Mouse (Mus musculus): ENCODE measurements around the gene Ddias. TPM values are rescaled to one million over a fixed set of nuclear protein-coding genes. Genes with fewer than 3 reads are reported as not detected.

Ddias gene
- polyA plus RNA-seq, 1 experiment from 2014 or later: 6.1 TPM

- WGBS: 86% methylated on average over 3 of the region's 3 CpGs
- Histone ChIP-seq H3K27ac (replicated peaks; ENCODE audit: low read depth, low read length) (no peak overlapping the region), H3K36me3 (ENCODE audit: control insufficient read depth, insufficient read depth, low read length) (peaks cover 5% of the 10 kb centered on the region), H3K9me3 (ENCODE audit: control insufficient read depth, low read length) (no peaks in the 10 kb centered on the region), H3K9ac (replicated peaks; ENCODE audit: low read length) (no peak overlapping the region), H3K4me3 (replicated peaks; ENCODE audit: low read depth, low read length) (no peak overlapping the region), H3K4me2 (ENCODE audit: low read length) (no peak overlapping the region), H3K4me1 (ENCODE audit: control insufficient read depth, insufficient read depth, low read length) (no peaks in the 10 kb centered on the region), H3K27me3 (ENCODE audit: control insufficient read depth, insufficient read depth, low read length) (no peaks in the 10 kb centered on the region)
- DNase-seq (no peak), ATAC-seq (ENCODE audit: low FRiP score, low TSS enrichment) (no peak)
Observed at GRCm38 (mm10) chr7:92836447-92836846, 37.6 kb downstream of the Ddias start.

DNA sequence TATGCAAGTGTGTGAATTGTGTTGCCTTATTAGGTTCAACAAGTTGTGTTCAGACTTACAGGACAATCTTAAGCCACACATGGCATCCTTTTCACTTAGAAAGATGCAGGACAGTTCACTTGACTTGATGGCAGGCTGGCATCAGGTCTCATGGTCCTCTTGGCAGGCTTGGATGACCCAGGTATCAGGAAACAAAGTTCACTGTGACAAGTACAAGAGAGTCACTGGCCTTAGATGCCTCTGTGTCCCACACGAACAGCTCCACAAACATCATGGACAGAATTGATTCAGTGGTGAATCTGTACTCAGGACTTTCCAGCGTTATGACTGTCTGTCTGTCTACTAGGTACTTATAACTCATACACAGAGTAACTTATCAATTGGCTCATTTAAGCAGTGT lies 39.7 kb downstream of the Ddias start:
- no peak overlapping the region for H3K4me2 ChIP-seq (ENCODE audit: low read length)
- no peaks in the 10 kb centered on the region for H3K4me1 ChIP-seq (ENCODE audit: control insufficient read depth, insufficient read depth, low read length)
- DNase-seq (no peak), ATAC-seq (ENCODE audit: low FRiP score, low TSS enrichment) (no peak)
- H3K27me3 ChIP-seq (ENCODE audit: control insufficient read depth, insufficient read depth, low read length): no peaks in the 10 kb centered on the region
- no peaks in the 10 kb centered on the region for H3K9me3 ChIP-seq (ENCODE audit: control insufficient read depth, low read length)
- peaks cover 8% of the 10 kb centered on the region for H3K36me3 ChIP-seq (ENCODE audit: control insufficient read depth, insufficient read depth, low read length)
- H3K9ac ChIP-seq (replicated peaks; ENCODE audit: low read length): no peak overlapping the region
- H3K4me3 ChIP-seq (replicated peaks; ENCODE audit: low read depth, low read length): no peak overlapping the region
- H3K27ac ChIP-seq (replicated peaks; ENCODE audit: low read depth, low read length): no peak overlapping the region
- WGBS: 94% methylated on average over 2 of the region's 2 CpGs

GRCm38 (mm10) chr7:92832395-92832794 lies 41.7 kb downstream of the Ddias start:
- no peak overlapping the region for H3K27ac ChIP-seq (replicated peaks; ENCODE audit: low read depth, low read length)
- no peaks in the 10 kb centered on the region for H3K27me3 ChIP-seq (ENCODE audit: control insufficient read depth, insufficient read depth, low read length)
- H3K9ac ChIP-seq (replicated peaks; ENCODE audit: low read length): no peak overlapping the region
- H3K4me2 ChIP-seq (ENCODE audit: low read length): no peak overlapping the region
- no peak for DNase-seq
- H3K36me3 ChIP-seq (ENCODE audit: control insufficient read depth, insufficient read depth, low read length): peaks cover 8% of the 10 kb centered on the region
- H3K9me3 ChIP-seq (ENCODE audit: control insufficient read depth, low read length): no peaks in the 10 kb centered on the region
- no peak overlapping the region for H3K4me3 ChIP-seq (replicated peaks; ENCODE audit: low read depth, low read length)
- 94% methylated on average over 6 of the region's 6 CpGs for WGBS
- ATAC-seq (ENCODE audit: low FRiP score, low TSS enrichment): no peak
- H3K4me1 ChIP-seq (ENCODE audit: control insufficient read depth, insufficient read depth, low read length): no peaks in the 10 kb centered on the region

GRCm38 (mm10) chr7:92827981-92828380 lies 46.1 kb downstream of the Ddias start:
- Histone ChIP-seq H3K4me3 (replicated peaks; ENCODE audit: low read depth, low read length) (no peak overlapping the region), H3K27ac (replicated peaks; ENCODE audit: low read depth, low read length) (no peak overlapping the region), H3K9me3 (ENCODE audit: control insufficient read depth, low read length) (no peaks in the 10 kb centered on the region), H3K4me1 (ENCODE audit: control insufficient read depth, insufficient read depth, low read length) (no peaks in the 10 kb centered on the region), H3K36me3 (ENCODE audit: control insufficient read depth, insufficient read depth, low read length) (peaks cover 3% of the 10 kb centered on the region; the same call in 1 of the 2 replicates), H3K27me3 (ENCODE audit: control insufficient read depth, insufficient read depth, low read length) (no peaks in the 10 kb centered on the region), H3K4me2 (ENCODE audit: low read length) (no peak overlapping the region), H3K9ac (replicated peaks; ENCODE audit: low read length) (no peak overlapping the region)
- ATAC-seq (ENCODE audit: low FRiP score, low TSS enrichment) (no peak), DNase-seq (peak; percentile 35)
- WGBS: 47% methylated on average over 3 of the region's 3 CpGs

DNA sequence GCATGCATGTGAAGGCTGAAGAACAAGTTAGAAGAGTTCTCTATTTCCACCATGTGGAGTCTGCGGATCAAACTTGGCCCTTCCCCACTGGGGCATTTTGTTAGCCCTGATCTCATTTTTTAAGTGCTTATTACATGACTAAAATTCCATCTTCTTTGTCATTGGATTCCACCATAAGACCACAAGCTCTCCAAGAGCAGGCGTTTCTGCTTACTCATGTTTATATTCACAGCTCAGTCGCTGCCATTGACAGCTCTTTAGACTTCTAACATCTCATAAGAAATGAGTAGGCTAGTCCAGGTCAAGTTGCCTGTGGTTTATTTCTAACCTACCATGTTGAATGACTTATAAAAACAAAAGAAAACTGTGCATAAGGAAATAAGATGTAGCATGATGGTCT lies 47.8 kb downstream of the Ddias start:
- ATAC-seq (ENCODE audit: low FRiP score, low TSS enrichment): no peak
- H3K27ac ChIP-seq (replicated peaks; ENCODE audit: low read depth, low read length): no peak overlapping the region
- H3K4me1 ChIP-seq (ENCODE audit: control insufficient read depth, insufficient read depth, low read length): no peaks in the 10 kb centered on the region
- no peaks in the 10 kb centered on the region for H3K27me3 ChIP-seq (ENCODE audit: control insufficient read depth, insufficient read depth, low read length)
- no peak overlapping the region for H3K4me3 ChIP-seq (replicated peaks; ENCODE audit: low read depth, low read length)
- peaks cover 3% of the 10 kb centered on the region; the same call in 1 of the 2 replicates for H3K36me3 ChIP-seq (ENCODE audit: control insufficient read depth, insufficient read depth, low read length)
- no peak overlapping the region for H3K9ac ChIP-seq (replicated peaks; ENCODE audit: low read length)
- DNase-seq: no peak
- WGBS: 96% methylated on average over 3 of the region's 3 CpGs
- no peak overlapping the region for H3K4me2 ChIP-seq (ENCODE audit: low read length)
- no peaks in the 10 kb centered on the region for H3K9me3 ChIP-seq (ENCODE audit: control insufficient read depth, low read length)

DNA sequence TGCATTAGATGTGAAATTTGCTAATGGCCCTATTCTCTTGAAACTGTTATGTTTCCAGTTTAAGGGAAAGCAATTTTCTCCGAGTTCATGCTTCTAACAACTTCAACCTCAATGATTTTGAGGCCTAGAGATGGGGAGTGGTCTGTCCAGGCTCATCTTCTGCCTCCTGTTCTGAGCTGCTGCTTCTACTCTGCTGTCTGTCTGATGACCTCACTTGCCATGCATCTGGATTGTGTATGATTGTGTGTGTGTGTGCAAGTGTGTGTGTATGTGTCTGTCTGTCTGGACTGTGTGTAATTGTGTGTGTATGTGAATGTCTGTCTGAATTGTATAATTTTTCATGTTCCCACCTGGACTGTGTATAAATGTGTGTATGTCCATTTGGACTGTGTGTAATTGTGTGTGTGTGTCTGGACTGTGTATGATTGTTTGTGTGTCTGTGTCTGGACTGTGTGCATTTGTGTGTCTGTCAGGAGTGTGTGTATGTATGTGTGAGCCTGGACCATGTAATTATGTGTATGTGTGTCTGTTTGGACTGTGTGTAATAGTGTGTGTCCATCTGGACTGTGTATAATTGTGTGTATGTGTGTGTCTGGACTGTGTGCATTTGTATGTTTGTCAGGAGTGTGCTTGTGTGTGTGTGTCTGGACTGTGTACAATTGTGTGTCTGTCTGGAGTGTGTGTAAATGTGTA lies 51.5 kb downstream of the Ddias start:
- Histone ChIP-seq H3K9me3 (ENCODE audit: control insufficient read depth, low read length) (no peaks in the 10 kb centered on the region), H3K4me1 (ENCODE audit: control insufficient read depth, insufficient read depth, low read length) (no peaks in the 10 kb centered on the region), H3K36me3 (ENCODE audit: control insufficient read depth, insufficient read depth, low read length) (no peaks in the 10 kb centered on the region; the same call in 1 of the 2 replicates), H3K27me3 (ENCODE audit: control insufficient read depth, insufficient read depth, low read length) (no peaks in the 10 kb centered on the region), H3K27ac (replicated peaks; ENCODE audit: low read depth, low read length) (no peak overlapping the region), H3K4me2 (ENCODE audit: low read length) (no peak overlapping the region), H3K9ac (replicated peaks; ENCODE audit: low read length) (no peak overlapping the region), H3K4me3 (replicated peaks; ENCODE audit: low read depth, low read length) (no peak overlapping the region)
- WGBS: 69% methylated on average over 1 of the region's 1 CpGs
- DNase-seq (no peak), ATAC-seq (ENCODE audit: low FRiP score, low TSS enrichment) (peak; percentile 14; the same call in 1 of the 2 replicates)

DNA sequence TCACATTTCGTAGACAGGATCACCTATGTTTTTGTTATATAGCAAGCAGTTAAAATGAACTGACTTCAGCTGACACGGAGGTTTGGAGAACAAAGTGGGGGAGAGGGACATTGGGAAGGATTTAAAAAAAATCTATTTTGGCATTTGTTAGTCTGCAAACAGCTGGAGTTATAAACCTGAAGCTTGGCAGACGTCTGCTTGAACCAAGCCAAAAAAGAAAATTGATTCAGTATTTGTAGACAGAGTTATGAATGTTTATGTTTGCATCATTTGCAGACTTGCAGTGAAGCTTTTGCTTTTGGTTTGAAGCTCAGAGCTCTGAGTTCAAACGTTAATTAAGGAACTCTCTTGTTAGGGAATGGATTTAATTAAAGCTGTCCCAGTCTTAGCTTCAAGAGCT lies 52.2 kb downstream of the Ddias start:
- WGBS: 63% methylated on average over 4 of the region's 4 CpGs
- no peak overlapping the region for H3K27ac ChIP-seq (replicated peaks; ENCODE audit: low read depth, low read length)
- no peak overlapping the region for H3K4me2 ChIP-seq (ENCODE audit: low read length)
- H3K27me3 ChIP-seq (ENCODE audit: control insufficient read depth, insufficient read depth, low read length): no peaks in the 10 kb centered on the region
- DNase-seq: no peak
- no peak overlapping the region for H3K9ac ChIP-seq (replicated peaks; ENCODE audit: low read length)
- no peaks in the 10 kb centered on the region for H3K9me3 ChIP-seq (ENCODE audit: control insufficient read depth, low read length)
- no peak for ATAC-seq (ENCODE audit: low FRiP score, low TSS enrichment)
- H3K4me3 ChIP-seq (replicated peaks; ENCODE audit: low read depth, low read length): no peak overlapping the region
- no peaks in the 10 kb centered on the region for H3K4me1 ChIP-seq (ENCODE audit: control insufficient read depth, insufficient read depth, low read length)
- no peaks in the 10 kb centered on the region for H3K36me3 ChIP-seq (ENCODE audit: control insufficient read depth, insufficient read depth, low read length)

DNA sequence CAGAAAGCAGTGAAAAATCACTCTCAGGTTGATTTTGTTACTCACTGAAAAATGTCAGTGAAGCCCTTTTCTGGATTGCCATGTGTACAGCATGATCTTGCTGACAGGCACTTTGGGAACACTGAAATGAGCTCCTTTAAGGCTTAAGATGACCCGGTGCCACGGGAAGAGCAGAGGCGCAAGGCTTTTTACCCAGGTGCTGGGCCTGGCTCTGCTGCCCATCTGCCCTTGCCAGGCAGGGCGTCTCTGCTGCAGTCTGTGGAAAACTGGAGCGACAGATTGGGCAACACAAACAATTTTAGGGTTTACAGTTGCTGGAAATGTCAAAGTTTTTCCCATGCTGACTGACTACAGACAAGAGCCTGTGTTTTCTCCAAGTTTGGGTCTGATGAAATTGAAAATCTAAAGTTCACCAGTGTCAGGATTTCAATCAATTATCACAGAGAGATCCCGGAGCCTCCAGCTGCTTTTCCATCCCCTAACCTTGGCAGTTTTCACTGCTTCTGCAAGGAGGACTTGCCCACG lies 53.0 kb downstream of the Ddias start:
- H3K27ac ChIP-seq (replicated peaks; ENCODE audit: low read depth, low read length): no peak overlapping the region
- H3K4me3 ChIP-seq (replicated peaks; ENCODE audit: low read depth, low read length): no peak overlapping the region
- H3K9ac ChIP-seq (replicated peaks; ENCODE audit: low read length): no peak overlapping the region
- no peaks in the 10 kb centered on the region for H3K36me3 ChIP-seq (ENCODE audit: control insufficient read depth, insufficient read depth, low read length)
- WGBS: 78% methylated on average over 7 of the region's 7 CpGs
- no peak overlapping the region for H3K4me2 ChIP-seq (ENCODE audit: low read length)
- no peaks in the 10 kb centered on the region for H3K9me3 ChIP-seq (ENCODE audit: control insufficient read depth, low read length)
- H3K4me1 ChIP-seq (ENCODE audit: control insufficient read depth, insufficient read depth, low read length): no peaks in the 10 kb centered on the region
- ATAC-seq (ENCODE audit: low FRiP score, low TSS enrichment) (no peak), DNase-seq (no peak)
- no peaks in the 10 kb centered on the region for H3K27me3 ChIP-seq (ENCODE audit: control insufficient read depth, insufficient read depth, low read length)

- WGBS: 93% methylated on average over 1 of the region's 1 CpGs
- no peak for ATAC-seq (ENCODE audit: low FRiP score, low TSS enrichment)
- Histone ChIP-seq H3K27ac (replicated peaks; ENCODE audit: low read depth, low read length) (no peak overlapping the region), H3K4me1 (ENCODE audit: control insufficient read depth, insufficient read depth, low read length) (no peaks in the 10 kb centered on the region), H3K9me3 (ENCODE audit: control insufficient read depth, low read length) (no peaks in the 10 kb centered on the region), H3K4me3 (replicated peaks; ENCODE audit: low read depth, low read length) (no peak overlapping the region), H3K27me3 (ENCODE audit: control insufficient read depth, insufficient read depth, low read length) (no peaks in the 10 kb centered on the region), H3K4me2 (ENCODE audit: low read length) (no peak overlapping the region), H3K9ac (replicated peaks; ENCODE audit: low read length) (no peak overlapping the region), H3K36me3 (ENCODE audit: control insufficient read depth, insufficient read depth, low read length) (no peaks in the 10 kb centered on the region)
- DNase-seq: no peak
Observed at GRCm38 (mm10) chr7:92820410-92820809, 53.6 kb downstream of the Ddias start.
